Mouse (Mus musculus): ENCODE measurements around the gene Slitrk4. TPM values are rescaled to one million over a fixed set of nuclear protein-coding genes. Genes with fewer than 3 reads are reported as not detected.
A peak's percentile ranks its signal among the peaks of the same experiment; 100 is the strongest.

The Slitrk4 gene
- polyA plus RNA-seq (2014; fragmentation: Nextera tagmentation; extraction: Ambion mirVana): 5.2 and 5.5 TPM in 2 replicates

DNA sequence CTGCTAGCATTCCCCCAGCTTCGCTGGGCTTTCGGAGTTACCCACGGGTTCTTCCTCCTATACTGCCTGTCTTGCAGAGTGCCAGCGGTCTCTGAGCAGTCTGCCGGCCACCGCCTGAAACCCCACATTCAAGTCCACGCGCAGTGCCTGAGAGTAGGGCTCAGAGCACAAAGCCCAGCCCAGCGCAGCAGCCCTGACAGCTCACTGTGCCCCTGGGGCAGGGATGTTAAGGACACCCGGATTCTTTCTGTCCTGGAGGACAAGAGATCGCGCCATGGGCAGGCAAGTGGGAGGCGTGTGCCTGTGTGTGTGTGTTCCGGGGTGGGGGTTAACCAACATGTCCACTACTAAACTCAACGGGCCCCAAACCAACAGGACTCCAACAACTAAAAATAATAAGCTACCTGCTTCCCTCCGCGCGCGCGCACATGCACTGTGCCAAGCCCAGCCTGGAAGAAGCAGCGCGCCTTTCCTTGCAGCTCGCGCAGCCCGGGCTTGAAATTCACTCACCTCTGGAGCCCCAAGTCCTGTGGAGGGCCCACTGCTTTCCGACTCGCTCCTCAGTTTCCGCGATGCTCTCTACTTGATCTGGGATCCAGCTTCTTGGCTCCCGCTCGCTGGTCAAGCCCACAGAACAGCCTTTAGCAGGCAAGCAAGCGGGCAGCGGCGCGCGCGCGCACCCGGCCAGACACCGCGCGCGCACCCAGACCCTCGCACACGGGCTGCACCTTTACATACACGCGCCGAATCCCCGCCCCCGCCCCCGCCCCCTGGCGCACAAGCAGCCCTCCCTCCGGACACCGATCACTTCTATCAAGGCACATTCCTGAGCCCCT lies at the start of gene Slitrk4:
Gene Slitrk4, minus strand, starts transcription at position 707 of the 836 bp plus-strand sequence.
- peak; percentile 68 for ATAC-seq (replicated peaks; ENCODE audit: low FRiP score, low TSS enrichment, low read depth)
- no peaks in the 10 kb centered on the region for H3K27me3 ChIP-seq (replicated peaks; ENCODE audit: control insufficient read depth, insufficient read depth, low read length)
- no peaks in the 10 kb centered on the region for H3K4me1 ChIP-seq (replicated peaks; ENCODE audit: control insufficient read depth, insufficient read depth, low read length)
- H3K4me2 ChIP-seq (ENCODE audit: low read length): peak within 1 kb of the TSS; percentile 60
- H3K27ac ChIP-seq (ENCODE audit: low read depth): no peak within 1 kb of the TSS
- H3K9me3 ChIP-seq (ENCODE audit: control insufficient read depth, low read length): no peaks in the 10 kb centered on the region
- DNase-seq (ENCODE audit: low spot score): peak; percentile 58
- H3K36me3 ChIP-seq (ENCODE audit: control insufficient read depth, insufficient read depth, low read length): no peaks in the 10 kb centered on the region
- H3K9ac ChIP-seq (ENCODE audit: low read length): 0 out of 2 replicates have a peak within 1 kb of the TSS, but pooled peaks have one; percentile 13
- H3K4me3 ChIP-seq (ENCODE audit: low read depth, low read length): peak within 1 kb of the TSS; percentile 48
- WGBS: 7% methylated on average over 54 of the region's 54 CpGs

- ATAC-seq (replicated peaks; ENCODE audit: low FRiP score, low TSS enrichment, low read depth) (no peak), DNase-seq (ENCODE audit: low spot score) (no peak)
- Histone ChIP-seq H3K4me3 (ENCODE audit: low read depth, low read length) (no peak overlapping the region), H3K36me3 (ENCODE audit: control insufficient read depth, insufficient read depth, low read length) (no peaks in the 10 kb centered on the region), H3K4me1 (replicated peaks; ENCODE audit: control insufficient read depth, insufficient read depth, low read length) (no peaks in the 10 kb centered on the region), H3K9ac (ENCODE audit: low read length) (no peak overlapping the region), H3K27ac (ENCODE audit: low read depth) (no peak overlapping the region), H3K9me3 (ENCODE audit: control insufficient read depth, low read length) (no peaks in the 10 kb centered on the region), H3K4me2 (ENCODE audit: low read length) (no peak overlapping the region), H3K27me3 (replicated peaks; ENCODE audit: control insufficient read depth, insufficient read depth, low read length) (no peaks in the 10 kb centered on the region)
- WGBS: 75% methylated on average over 2 of the region's 2 CpGs
Measured at GRCm38 (mm10) chrX:64319501-64319900, 42.7 kb upstream of the Slitrk4 start.

DNA sequence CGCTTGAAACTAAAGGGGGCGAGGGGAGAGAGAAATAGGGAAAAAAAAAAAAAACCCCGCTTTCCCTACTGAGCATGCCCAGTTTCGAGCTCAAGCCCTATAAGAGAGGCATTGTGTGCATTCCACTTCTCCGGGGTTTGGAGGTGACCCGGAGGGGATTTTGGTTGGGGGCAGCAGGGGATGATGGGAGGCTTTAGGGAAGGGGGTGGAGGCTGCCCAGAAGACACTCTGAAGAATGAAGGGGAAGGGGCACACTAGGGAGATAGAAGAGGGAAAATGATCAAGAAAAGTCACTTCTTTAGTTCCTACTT lies 1.1 kb upstream of the Slitrk4 start:
- H3K27ac ChIP-seq (ENCODE audit: low read depth): no peak overlapping the region
- no peaks in the 10 kb centered on the region for H3K4me1 ChIP-seq (replicated peaks; ENCODE audit: control insufficient read depth, insufficient read depth, low read length)
- ATAC-seq (replicated peaks; ENCODE audit: low FRiP score, low TSS enrichment, low read depth) (no peak), DNase-seq (ENCODE audit: low spot score) (no peak)
- H3K4me2 ChIP-seq (ENCODE audit: low read length): peak overlapping the region; percentile 60
- no peaks in the 10 kb centered on the region for H3K27me3 ChIP-seq (replicated peaks; ENCODE audit: control insufficient read depth, insufficient read depth, low read length)
- no peak overlapping the region for H3K4me3 ChIP-seq (ENCODE audit: low read depth, low read length)
- 28% methylated on average over 6 of the region's 6 CpGs for WGBS
- no peaks in the 10 kb centered on the region for H3K36me3 ChIP-seq (ENCODE audit: control insufficient read depth, insufficient read depth, low read length)
- H3K9me3 ChIP-seq (ENCODE audit: control insufficient read depth, low read length): no peaks in the 10 kb centered on the region
- H3K9ac ChIP-seq (ENCODE audit: low read length): no peak overlapping the region

- Histone ChIP-seq H3K4me2 (ENCODE audit: low read length) (peak overlapping the region; percentile 60), H3K4me1 (replicated peaks; ENCODE audit: control insufficient read depth, insufficient read depth, low read length) (no peaks in the 10 kb centered on the region), H3K36me3 (ENCODE audit: control insufficient read depth, insufficient read depth, low read length) (no peaks in the 10 kb centered on the region), H3K27ac (ENCODE audit: low read depth) (no peak overlapping the region), H3K4me3 (ENCODE audit: low read depth, low read length) (peak overlapping the region; percentile 48), H3K9me3 (ENCODE audit: control insufficient read depth, low read length) (no peaks in the 10 kb centered on the region), H3K9ac (ENCODE audit: low read length) (no peak overlapping the region), H3K27me3 (replicated peaks; ENCODE audit: control insufficient read depth, insufficient read depth, low read length) (no peaks in the 10 kb centered on the region)
- 17% methylated on average over 21 of the region's 22 CpGs for WGBS
- DNase-seq (ENCODE audit: low spot score) (peak; percentile 50), ATAC-seq (replicated peaks; ENCODE audit: low FRiP score, low TSS enrichment, low read depth) (no peak)
Measured at GRCm38 (mm10) chrX:64277126-64277990, 562 bp upstream of the Slitrk4 start.

- 9% methylated on average over 36 of the region's 41 CpGs for WGBS
- Histone ChIP-seq H3K4me1 (replicated peaks; ENCODE audit: control insufficient read depth, insufficient read depth, low read length) (no peaks in the 10 kb centered on the region), H3K4me2 (ENCODE audit: low read length) (peak overlapping the region; percentile 60), H3K36me3 (ENCODE audit: control insufficient read depth, insufficient read depth, low read length) (no peaks in the 10 kb centered on the region), H3K9me3 (ENCODE audit: control insufficient read depth, low read length) (no peaks in the 10 kb centered on the region), H3K4me3 (ENCODE audit: low read depth, low read length) (peak overlapping the region; percentile 48), H3K27me3 (replicated peaks; ENCODE audit: control insufficient read depth, insufficient read depth, low read length) (no peaks in the 10 kb centered on the region), H3K27ac (ENCODE audit: low read depth) (no peak overlapping the region), H3K9ac (ENCODE audit: low read length) (no peak overlapping the region)
- DNase-seq (ENCODE audit: low spot score) (peak; percentile 52), ATAC-seq (replicated peaks; ENCODE audit: low FRiP score, low TSS enrichment, low read depth) (peak; percentile 47)
Measured at GRCm38 (mm10) chrX:64275501-64276289, 1.1 kb downstream of the Slitrk4 start.

GRCm38 (mm10) chrX:64263481-64263880 lies 13.3 kb downstream of the Slitrk4 start:
- ATAC-seq (replicated peaks; ENCODE audit: low FRiP score, low TSS enrichment, low read depth): no peak
- Histone ChIP-seq H3K36me3 (ENCODE audit: control insufficient read depth, insufficient read depth, low read length) (no peaks in the 10 kb centered on the region), H3K27ac (ENCODE audit: low read depth) (no peak overlapping the region), H3K4me1 (replicated peaks; ENCODE audit: control insufficient read depth, insufficient read depth, low read length) (no peaks in the 10 kb centered on the region), H3K4me3 (ENCODE audit: low read depth, low read length) (no peak overlapping the region), H3K9me3 (ENCODE audit: control insufficient read depth, low read length) (no peaks in the 10 kb centered on the region), H3K4me2 (ENCODE audit: low read length) (no peak overlapping the region), H3K9ac (ENCODE audit: low read length) (no peak overlapping the region), H3K27me3 (replicated peaks; ENCODE audit: control insufficient read depth, insufficient read depth, low read length) (no peaks in the 10 kb centered on the region)
- DNase-seq (ENCODE audit: low spot score): no peak
- 91% methylated on average over 1 of the region's 1 CpGs for WGBS

Other genes with a start within 250 kb of the Slitrk4 start
- gene Gm6760, start 124.8 kb downstream of the Slitrk4 start, polyA plus RNA-seq (2014; fragmentation: Nextera tagmentation; extraction: Ambion mirVana): not detected in 2 replicates
- not detected in 2 replicates for gene 3830417A13Rik, start 103.4 kb downstream of the Slitrk4 start, polyA plus RNA-seq (2014; fragmentation: Nextera tagmentation; extraction: Ambion mirVana)